Mouse (Mus musculus) cerebellum, adult 9-11 months (tissue): ENCODE measurements around the gene Gm20425.

Experiments
- DNase-seq: peaks from one replicate; pipeline ENCODE4 v3.0.0; 2022

Gm20425 gene

DNA sequence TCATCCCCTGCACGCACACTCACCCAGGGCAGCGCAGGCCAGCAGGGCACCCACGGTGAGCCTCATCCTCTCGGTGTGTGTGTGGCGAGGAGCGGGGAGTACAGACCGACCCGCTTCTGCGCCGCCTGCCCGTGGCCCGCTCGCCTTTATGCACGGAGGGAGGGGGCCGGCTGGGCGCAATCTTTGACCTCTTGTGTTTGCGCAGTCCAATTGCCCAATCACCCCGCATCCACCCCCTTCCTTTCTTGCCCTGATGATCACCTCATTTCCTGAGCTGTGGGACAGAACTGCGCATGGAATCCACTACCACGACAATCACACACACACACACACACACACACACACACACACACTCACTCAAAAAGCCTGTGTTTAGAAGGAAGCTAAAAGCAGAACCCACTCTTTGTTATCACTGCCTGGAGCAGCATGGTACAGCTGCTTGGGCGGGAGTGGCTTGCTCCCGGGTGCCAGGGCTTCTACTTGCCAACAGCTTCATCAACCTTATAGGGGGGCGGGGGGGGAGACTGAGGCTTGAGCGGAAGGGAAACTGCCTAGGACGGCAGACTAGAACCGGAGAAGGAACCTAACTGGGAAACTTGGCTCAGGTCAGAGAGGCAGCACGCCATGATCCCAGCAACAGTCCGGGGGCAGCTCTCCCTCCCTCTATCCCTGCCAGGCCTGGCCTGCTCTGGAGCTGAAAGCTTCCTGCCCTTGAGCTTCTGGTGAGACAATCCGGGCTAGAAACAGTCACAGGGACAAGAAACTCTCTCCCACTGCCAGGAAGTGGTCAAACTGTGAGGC lies at the start of gene Gm20425, which contains the start of gene Trf:
TSS of gene Gm20425 (minus strand) at position 157 of the 801 bp plus-strand sequence.
TSS of gene Trf (minus strand) at position 294 of the 801 bp plus-strand sequence.
- peak; percentile 35 for DNase-seq

DNA sequence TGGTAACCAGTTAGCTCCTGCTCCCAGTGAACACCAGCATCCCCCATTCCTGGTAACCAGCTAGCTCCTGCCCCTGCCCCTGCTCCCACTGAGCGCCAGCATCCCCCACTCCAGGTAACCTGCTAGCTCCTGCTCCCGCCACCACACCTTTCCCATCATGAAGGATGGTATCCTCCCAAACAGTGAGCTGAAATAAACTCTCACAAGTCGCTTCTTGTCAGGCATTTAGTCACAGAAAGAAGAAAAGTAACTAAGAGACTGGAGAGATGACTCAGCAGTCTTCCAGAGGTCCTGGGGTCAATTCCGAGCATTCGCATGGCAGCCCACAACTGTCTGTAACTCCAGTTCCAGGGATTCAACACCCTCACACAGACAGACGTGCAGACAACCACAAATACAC lies 46.8 kb upstream of the Gm20425 start:
- no peak for DNase-seq

DNA sequence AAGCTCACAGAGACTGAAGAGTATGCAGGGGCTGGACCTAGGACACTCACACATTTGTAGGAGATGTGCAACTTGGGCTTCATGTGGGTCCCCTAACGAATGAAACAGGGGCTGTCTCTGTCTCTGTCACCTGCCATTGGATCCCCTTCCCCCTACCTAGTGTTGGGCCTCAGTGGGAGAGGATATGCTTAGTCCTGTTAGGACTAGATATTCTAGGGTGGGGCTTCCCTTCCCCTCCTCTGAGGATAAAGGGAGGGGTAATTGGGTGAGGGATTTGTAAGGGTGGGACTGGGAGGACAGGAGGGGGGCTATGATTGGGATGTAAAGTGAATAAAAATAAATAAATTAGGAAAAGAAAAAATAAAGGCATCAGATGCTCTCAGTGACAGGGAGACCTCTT lies 45.6 kb upstream of the Gm20425 start:
- DNase-seq, result no peak

DNA sequence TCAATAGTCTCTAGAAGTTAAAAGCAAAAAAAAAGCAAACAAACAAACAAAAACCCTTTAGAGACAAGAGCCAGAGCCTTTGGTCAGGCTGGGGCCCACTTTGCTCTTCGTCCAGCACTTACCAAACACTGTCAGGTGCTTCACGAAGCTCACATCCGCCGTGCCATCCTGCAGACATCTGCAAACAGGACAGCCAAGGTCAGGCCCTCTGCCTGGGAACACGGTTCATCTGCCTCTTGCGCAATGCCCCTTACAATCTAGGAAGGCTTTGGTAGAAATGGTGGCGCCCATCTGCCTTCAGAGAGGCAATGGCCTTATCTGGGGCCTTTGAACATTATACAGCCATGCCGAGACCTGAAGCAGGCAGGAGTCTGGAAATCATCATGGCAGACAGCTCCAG lies 44.7 kb upstream of the Gm20425 start:
- no peak for DNase-seq

DNA sequence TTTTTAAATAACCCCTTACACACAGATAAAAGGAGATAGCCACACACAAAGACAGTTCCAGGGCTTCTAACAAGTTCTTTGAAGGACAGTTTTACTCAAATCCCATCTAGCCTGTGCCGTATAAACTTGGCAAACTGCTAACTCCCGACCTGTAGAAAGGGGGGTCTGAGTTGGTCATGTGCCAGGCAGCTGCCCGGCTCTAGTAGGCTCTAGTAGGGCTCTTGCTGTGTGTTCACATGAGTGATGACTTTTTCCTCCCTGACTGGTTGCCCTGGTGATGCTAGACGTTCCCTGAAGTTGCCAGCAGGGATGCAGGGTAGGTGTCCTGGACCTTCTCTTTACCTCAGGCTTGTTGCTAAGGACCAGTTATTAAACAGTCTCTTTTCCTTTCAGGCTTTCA lies 41.0 kb upstream of the Gm20425 start:
- no peak for DNase-seq

DNA sequence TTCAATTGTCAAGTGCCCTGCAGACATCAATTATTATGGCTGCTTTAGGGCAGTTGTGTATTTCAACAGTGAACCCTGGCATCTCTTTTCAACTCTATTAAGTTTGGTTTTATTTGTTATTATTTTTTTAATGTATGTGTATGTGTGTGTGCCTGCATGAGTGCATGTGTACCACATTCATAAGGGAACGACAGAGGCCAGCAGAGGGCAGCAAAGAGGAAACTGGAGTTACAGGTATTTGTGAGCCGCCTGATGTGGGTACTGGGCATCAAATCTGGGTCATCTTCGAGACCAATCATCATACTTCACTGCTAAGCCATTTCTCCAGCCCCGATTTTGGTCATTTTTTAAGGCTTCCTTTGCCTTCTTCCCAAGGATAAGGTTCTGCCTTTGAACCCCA lies 35.7 kb upstream of the Gm20425 start:
- no peak for DNase-seq

DNA sequence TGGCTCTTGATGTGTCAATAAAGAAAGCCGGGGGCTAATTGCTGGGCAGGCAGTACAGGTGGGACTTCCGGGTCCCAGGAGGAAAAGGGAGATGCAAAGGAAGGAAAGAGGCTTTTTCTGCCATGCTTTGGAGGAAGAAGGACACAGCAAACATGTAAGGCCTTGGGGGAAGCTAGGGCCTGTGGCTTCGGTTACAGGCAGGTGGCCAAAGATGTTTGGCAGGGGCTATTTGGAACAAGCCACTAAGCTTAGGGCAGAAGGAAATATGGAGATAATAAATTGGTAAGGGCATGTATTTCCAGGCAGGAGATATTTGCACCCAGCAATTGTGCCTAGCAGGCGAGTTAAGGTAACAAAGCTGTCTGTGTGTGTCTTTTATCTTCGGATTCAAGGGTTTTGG lies 22.8 kb upstream of the Gm20425 start:
- no peak for DNase-seq

DNA sequence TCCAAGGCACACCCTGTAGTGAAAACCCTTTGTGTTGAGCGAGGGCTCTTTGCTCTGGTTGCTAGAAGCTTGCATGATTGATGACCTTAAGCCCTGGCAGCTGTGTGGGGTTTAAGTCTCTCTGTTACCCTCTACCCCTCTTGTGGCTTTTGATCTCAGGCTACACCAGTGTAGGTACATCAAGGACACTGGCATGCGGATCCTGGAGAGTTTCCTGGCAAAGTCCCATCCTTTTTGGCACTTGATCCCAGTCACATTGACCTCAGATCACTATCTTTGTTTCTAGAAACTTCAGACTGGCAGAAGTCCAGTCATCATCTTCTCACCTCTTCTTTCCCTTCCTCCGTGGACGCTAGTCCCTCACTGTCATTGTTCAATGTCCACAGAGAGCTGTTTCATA lies 18.5 kb upstream of the Gm20425 start:
- no peak for DNase-seq

DNA sequence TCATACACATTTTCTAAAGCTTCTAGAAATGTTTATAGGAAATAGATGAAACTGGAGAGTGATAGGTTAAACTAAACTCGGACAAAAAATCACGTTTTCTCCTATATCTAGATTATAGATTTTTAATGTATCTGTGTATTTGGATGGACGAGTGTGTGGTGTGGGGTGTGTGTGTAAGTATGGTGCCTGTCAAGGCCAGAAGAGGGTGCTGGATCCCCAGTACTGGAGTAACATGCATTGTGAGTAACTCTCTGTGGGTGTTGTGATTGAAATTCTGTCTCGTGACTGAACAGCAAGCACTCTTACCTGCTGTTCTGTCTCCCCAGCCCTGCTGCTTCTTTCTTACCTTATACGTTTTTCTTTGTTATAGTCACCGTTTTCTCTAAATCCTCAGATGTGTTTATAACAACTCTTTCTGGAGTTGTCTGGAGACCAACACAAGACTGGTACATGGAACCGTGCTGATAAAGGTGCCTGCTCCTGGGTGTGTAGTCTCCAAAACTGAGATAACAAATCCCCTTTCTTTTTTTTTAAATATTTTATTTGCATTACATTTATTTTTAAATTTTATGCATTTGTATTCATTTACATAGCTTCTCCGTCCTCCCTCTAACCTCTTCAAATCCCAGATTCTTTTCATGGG lies 16.5 kb upstream of the Gm20425 start:
- DNase-seq, result no peak

DNA sequence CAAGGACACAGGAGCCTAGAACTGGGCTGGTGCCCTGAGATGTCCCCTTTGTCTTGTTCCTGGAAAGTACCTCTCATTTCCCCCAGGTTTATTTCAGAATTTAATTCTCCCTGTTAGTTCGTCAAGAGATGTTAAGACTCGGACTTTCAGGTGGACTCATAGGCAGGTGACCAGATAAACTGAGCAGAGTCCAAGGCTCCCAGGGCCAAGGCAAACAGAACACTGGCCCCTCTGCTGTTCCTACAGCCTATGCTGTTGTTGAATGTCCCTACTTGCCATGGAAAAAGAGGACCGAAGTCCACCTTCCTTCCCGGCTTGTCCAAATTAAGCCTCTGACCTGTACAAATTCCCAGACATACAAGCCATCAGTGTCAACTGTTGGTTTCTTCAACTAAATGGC lies 13.5 kb upstream of the Gm20425 start:
- DNase-seq, result no peak

DNA sequence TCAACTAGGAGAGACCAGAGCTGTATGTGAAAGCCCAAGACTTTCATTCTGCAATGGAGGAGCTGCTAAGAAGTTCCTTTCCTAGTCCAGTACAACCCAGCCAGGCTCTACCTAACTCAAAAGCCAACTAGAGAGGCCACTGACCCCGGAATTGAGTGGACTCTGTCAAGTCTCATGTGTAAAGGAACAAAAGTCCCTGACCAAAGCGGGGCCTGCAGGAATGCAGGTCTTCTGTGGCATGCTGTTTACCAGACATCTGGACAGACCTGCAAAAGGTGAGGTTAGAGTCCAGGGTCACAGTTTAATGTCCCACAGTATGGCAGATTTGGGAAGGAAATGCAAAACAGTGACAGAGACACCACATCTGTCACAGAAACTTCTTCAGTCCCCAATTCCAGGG lies 11.1 kb upstream of the Gm20425 start:
- DNase-seq, result no peak

DNA sequence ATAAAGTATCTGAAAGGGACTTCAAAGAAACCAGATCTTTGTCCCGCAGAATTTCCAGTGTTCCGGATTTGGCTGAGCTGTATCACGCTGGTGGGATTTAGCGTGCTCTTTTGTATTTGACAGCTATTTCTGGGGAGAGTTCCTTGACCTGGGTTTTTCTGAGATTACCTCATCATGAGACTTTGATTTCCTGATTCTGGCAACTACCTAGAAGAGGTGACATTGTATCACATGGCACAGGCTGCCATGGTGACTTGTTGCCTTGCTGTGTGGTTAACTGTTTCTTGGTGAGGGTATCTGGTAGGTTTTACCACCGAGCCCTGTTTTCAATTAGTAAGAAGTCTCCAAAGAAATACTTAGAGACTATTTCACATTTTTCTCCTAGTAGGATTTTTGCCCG lies 9.4 kb upstream of the Gm20425 start:
- no peak for DNase-seq

DNA sequence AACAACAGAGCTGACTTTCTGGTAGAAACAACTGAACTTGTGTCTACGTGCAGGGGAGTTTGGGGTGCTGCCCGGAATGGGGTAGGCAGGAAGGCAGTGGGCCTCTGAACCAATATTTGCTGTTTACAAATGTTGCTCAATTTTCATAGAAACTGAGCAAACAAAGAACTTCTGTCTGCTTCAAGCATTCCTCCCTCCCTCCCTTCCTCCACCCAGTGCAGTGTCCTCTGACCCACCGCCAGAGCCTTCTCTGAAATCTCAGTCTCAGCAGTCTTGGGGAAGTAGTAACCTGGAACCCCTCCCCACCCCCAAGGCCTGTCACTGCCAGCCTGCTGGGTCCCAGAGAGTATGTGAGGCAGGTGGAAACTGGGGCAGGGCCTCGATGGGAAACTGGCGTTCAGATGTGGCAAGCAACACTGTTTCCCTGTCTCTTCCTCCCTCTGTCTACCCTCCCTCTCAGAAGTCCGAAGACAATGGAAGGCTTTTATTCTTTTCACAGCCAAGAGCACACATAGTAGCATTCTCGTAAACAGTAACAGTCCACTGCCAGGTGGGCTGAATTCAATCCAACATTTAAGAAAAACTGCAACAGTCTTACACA lies 4.6 kb upstream of the Gm20425 start:
- DNase-seq, result peak; percentile 8

DNA sequence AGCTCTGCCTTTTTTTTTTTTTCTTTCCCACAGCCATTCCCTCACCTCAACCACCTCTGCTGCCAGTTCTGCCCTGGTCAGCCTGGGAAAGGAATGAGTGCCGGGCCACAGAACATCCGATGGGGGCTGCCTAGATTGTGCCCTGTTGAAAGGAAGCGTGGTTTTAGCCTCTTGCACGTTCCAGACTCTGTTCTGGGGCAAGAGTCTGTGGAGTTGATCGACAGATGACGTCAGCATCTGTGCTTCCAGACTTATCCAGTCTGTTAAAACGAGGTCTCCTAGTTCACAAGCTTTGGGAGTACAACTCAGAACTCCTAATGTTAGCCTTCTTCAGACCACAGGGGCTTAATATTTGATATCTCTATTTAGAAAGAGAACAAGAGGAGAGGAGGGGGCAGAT lies 4.0 kb upstream of the Gm20425 start:
- no peak for DNase-seq

DNA sequence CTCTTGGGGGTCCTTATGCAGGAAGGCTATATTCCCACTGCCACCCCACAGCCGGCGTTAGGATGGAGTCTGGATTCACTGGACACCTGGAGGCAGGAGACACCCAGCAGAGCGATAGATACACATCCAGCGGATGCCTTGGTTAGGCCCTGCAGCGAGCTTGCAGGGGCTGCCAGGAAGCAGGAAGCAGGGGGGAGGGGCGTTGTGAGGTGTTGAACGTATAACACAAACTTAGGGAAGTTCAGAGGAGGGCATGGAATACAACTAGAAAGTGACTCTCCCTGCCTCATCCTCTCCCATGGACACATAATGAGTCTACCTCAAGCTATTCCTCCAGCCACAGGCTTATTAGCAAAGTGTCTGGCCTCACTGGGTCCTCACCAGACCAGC lies 2.9 kb upstream of the Gm20425 start:
- DNase-seq, result no peak

DNA sequence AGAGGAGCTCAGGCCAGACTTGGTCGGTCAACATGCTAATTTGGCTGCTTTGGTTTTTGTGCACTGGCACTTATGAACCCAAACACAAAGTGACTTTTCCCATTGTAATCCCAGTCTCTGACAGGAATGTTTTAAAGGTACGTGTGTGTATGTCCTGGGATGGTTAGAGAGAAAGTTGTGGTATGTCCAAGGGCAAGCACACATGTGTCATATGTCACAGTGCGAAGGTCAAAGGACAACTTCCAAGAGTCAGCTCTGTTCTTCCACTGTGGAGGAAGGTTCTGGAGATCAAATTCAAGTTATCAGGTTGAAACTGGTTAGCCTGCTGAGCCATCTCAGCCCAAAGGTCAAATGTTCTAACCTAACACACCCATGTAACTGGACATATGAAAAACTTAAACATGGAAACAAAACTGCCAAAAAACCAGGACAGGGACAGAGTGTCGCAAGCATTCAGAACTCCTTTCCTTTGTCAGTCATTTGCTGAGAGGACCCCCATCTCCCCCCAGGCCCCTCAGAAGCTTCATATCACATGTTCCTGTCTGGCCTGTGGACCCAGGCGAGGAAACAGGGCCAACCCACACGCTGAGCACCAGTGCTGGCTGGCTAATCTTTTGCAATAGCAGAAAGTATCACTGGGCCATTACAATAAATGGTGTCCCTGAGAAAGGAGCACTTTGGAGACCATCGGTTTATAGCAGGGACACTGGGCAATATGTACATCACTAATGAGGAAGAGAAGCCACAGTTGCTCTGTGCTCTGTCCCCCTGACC lies 2.3 kb upstream of the Gm20425 start:
- DNase-seq, result no peak

DNA sequence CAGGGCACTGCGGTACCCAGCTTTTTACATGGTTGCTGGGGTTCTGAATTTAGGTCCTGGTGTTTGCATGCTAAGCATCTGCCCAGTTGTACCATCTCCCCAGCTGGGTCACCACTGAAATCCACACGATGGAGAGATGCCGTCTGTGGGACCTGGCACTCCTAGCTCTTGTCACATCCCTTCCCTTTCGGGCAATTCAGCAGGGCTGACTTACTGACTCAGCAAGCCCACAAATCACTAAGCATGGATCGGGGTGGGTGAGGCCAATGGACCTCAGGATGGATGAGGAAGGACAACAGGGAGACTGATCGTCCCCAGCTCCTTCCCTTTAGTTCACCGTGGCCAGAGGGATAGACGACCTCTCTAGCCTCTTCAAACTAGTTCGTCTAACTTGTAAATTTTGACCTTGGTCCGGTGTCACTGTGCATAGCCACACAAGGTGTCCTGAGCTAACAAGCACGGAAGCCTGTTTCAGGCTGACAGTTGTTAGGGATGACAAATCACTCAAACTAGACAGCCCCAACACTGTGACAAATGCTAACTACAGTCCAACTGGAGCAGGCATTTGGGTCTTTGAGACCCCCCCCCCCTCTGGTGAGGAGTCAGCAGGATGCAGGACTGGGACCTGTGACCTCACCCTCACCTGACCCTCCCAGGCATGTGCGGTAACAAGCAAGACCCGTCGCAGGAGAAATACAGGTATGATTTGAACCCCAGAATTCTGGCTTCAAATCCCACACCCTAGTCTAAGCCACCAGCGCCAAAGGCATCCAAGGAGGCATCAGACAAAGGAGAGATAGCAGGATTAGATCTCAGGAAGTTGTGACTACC lies 855 bp downstream of the Gm20425 start:
- DNase-seq, result no peak

DNA sequence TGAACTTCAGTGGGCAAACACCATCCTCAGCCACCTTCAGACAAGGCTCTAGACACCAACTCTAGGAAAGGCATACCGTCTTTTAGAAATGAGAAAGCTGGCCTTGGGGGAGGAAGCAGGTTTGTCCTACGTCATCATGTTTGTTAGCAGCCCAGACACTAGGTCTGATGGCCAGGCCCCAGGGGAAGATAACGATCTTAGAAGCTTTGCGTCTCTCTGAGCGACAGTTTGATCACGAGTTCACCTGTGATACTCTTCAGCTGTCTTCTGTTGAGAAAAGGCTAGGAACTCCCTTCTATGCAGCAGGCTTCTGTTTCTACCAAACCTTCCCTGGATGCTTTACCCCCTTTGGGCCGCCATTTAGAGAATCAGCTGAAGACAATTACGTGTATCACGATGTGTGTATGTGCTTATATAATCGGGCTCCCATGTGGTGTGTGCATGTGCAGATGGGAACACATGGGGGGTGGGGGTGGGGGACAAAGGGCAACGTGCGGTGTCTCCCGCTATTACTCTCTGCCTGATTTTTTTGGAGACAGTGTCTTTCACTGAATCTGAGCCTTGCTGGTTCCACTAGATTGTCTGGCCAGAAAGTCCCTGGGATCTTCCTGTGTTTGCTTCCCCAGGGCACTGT lies 1.6 kb downstream of the Gm20425 start:
- DNase-seq, result no peak

DNA sequence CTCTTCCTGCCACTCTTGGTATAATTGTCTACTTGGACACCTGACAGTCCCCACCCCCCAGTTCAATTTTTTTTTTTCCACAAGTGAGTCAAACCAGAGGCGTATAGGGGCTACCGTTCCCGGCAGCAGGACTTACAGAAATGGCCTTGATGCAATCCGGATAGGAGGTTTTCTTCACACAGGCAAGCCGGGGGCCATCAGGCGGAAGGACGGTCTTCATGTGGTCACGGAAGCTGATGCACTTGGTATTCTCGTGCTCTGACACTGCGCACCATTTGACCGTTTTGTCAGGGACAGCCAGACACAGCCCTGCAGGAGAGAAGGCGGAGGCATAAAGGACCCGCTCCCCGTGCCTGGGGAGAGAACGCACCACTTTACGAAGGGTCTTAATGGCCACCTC lies 2.3 kb downstream of the Gm20425 start:
- DNase-seq, result no peak

DNA sequence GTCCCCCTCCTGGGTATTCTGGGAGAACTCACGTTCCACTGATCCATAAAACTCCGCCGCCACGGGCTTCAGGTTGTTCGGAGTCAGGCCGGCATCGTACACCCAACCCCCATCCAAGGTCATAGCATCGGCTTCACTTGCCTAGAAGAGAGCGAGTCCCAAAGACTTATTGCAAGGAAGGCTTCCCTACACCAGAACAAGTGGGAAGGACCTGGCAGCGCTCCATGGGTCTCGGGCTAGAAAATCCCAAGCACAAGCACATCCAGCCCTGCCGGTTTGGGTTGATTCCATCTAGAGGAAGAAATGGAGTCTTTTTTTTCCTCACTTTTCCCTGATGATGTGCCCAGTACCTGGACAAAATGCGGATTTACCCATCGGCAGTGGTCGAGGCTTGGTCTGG lies 3.3 kb downstream of the Gm20425 start:
- DNase-seq, result no peak

DNA sequence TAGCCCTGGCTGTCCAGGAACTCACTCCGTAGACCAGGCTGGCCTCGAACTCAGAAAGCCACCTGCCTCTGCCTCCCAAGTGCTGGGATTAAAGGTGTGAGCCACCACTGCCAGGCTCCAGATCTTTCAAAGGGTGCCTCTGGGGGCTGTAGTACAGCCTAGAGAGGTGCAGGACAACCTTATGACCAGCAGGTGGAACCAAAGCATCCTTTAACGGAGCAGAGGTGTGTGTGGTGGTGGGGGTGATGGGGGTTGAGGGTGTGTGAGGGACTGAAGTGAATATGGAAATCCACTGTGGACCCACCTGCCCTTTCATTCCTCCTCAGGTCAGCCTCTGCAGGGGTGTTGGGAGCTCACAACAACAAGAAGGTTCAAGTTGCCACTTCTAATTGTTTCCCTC lies 4.6 kb downstream of the Gm20425 start:
- DNase-seq, result no peak

DNA sequence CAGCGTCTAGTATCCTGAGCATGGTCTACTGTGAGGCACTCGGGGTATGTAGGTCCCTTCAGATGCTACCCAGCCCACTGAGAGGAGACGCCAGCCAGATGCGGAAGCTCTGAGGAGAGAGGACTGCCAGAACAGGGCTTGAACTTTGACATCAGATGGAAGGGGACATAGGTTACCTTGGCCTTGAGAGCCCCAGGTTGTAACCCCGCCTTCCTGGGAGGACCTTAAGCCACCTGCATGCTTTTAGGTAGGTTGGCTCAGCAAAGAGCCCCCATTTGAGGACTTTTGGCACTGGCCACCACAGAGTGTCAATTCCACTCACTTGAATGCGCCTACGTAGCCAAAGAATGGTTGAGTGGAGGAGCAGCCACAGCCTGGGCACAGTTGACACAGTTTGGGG lies 5.4 kb downstream of the Gm20425 start:
- DNase-seq, result no peak
